Mouse (Mus musculus) urinary bladder, postnatal 10 days (tissue): ENCODE results near the gene Fxn.

Experiments used
- DNase-seq: peaks from one replicate; pipeline ENCODE4 v3.0.0; 2022; ENCODE audit warnings: low spot score

Fxn gene

DNA sequence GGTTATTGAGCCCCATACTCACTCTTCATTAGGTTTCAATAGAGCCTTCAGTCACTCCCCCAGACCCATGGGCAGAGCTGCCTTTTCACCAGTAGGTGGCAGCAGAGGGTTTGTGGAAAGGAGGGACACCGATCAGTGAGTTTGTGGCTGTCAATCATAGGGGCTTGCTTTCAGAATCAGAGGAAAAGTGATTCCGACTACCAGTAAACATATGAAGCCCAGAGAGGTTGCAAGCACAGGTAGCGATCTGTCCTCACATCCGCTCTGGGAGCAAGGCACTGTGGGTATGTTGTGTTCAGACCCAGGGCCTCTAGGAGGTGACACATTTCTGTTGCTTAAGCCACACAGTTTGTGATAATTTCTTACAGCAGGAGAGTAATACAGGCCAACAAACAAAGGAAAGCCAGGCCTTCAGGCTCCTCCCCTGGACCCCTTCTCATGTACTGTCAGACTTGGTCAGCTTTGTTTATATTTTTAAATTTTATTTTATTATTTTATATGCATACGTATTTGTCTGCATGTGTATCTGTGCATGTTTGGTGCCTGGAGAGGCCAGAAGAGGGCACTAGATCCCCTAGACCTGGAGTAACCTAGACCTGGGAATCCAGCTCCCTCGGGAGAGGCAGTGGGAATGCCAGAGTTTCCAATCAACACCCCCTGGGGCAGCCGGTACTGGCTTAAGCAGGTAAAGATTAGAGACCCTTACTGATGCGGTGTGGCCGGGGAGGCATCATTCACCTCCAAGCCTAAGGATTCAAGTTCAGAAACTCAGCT, 20.8 kb upstream of the Fxn start:
- no peak for DNase-seq

- DNase-seq: no peak
Observed at GRCm38 (mm10) chr19:24293537-24293936, 13.1 kb upstream of the Fxn start.

- no peak for DNase-seq
Observed at GRCm38 (mm10) chr19:24284187-24284586, 3.8 kb upstream of the Fxn start.

- DNase-seq: no peak
Observed at GRCm38 (mm10) chr19:24281288-24281980, 1.0 kb upstream of the Fxn start.

DNA sequence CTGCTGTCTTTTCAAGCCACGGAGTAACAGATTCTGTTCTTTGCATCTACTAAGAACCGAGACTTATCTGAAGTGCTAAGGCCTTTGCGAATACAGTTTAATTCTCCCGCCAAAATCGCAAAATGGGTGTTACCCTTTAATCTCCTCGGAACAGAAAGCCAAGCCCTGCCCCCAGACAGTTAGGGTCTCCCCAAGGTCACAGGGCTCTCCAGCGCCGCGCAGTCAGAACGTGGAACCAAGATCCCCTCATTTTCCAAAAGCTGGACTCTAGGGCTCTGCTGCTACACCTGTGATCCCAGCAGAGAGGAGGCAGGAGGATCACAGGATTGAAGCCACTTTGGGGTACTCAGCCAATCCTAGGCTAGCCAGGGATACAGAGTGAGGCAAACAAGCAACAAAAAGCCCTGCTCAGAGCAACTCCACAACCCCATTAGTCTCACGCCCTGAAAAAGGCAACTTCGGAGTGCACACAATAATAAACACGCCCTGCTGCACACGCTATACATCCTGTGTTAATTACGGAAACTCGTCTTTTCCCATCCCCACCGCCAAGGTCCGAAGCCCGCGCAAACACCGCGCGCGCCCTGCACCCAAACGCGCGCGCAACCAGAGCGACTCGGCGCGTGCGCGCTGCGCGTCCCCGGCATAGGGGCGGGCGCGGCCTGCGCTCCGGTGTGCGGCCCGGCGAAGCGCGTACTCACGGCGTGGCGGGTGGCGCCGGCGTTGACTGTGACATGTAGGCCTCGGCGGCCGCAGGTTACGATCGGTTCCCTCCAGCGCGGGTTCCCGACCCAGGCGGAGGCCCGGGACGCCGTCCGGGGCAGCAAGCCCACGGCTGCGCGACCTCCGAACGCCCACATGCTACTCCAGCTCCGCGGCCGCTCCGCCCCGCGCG, 452 bp downstream of the Fxn start:
- DNase-seq: no peak

GRCm38 (mm10) chr19:24278859-24279258, 1.5 kb downstream of the Fxn start:
- DNase-seq: no peak

DNA sequence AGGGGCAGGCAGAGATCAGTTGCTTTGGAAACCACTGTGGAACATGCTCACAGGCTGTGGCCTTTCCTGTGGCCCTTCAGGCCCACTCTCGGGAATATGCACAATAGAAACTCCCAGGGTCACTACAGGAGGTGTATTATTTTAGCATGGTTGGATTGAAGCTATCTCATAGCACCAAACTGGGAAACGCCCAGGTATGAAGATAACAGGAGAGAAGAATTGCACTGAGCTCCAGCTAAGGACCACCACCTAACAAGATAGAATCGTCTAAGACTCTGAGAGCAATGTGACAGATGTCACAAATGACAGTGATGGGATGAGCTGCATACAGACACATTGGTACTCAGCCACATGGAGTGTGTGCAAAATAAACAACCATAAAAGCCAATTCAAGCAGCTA, 6.1 kb downstream of the Fxn start:
- DNase-seq: no peak

- peak; percentile 46 for DNase-seq
Observed at GRCm38 (mm10) chr19:24271746-24272426, 8.5 kb downstream of the Fxn start.

GRCm38 (mm10) chr19:24271326-24271725, 9.1 kb downstream of the Fxn start:
- no peak for DNase-seq

- DNase-seq: no peak
Observed at GRCm38 (mm10) chr19:24268531-24268930, 11.9 kb downstream of the Fxn start.

GRCm38 (mm10) chr19:24266046-24266830, 14.2 kb downstream of the Fxn start:
- DNase-seq: no peak

DNA sequence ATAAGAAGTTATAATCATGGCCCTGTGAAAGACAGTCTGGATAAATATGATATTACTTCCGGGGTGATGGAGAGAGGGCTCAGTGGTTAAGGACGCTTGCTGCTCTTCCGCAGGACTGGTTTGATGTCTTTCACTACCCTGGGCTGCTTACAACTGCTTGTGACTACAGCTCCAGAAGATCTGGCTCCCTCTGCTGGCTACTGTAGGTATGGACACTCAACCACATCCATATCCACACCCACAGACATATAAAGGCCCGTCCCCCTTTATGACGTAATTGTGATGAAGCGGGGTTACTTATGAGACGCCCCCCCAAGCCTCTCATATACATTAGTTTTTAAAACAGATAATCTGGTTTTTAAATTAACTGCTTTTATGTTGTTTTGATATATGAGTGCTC, 15.4 kb downstream of the Fxn start:
- peak; percentile 46 for DNase-seq

GRCm38 (mm10) chr19:24262736-24263135, 17.7 kb downstream of the Fxn start:
- DNase-seq: no peak

- no peak for DNase-seq
Observed at GRCm38 (mm10) chr19:24259390-24260351, 20.7 kb downstream of the Fxn start.

DNA sequence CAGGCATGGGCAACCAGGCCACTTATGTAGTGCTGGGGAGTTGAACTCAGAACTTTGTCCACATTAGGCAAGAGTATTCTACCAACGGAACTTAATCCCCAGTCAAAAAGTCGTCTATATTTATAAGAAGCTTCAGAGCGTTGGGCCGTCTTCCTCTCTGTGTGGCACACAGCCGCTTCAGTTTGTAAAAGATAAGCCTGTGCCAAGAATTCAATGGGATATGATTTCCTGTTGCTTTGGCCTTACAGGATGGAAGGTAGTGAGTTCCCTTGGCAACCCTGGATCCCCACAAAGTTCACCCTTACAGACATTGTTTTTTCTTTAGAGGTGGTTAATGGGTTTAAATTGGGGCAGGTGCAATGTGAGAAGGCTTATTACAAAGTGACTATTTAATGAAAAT, 22.0 kb downstream of the Fxn start:
- DNase-seq: no peak

DNA sequence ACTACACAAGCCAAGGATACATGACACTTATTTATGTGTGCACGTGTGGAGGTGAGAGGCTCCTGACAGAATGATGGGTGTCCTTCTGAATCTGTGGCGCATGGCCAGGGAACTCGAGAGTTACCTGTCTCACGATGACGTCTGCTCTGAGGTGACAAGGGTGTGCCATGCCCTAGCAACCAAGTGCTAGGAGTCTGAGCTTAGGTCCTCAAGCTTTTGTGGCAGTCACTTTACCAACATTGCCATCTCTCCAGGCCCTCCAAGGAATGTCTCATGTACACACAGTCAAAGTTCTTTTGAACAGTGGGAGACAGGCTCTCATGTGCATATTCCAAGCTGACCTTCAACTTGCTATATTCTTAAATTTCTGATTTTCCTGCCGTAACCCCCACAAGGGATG, 22.4 kb downstream of the Fxn start:
- no peak for DNase-seq

DNA sequence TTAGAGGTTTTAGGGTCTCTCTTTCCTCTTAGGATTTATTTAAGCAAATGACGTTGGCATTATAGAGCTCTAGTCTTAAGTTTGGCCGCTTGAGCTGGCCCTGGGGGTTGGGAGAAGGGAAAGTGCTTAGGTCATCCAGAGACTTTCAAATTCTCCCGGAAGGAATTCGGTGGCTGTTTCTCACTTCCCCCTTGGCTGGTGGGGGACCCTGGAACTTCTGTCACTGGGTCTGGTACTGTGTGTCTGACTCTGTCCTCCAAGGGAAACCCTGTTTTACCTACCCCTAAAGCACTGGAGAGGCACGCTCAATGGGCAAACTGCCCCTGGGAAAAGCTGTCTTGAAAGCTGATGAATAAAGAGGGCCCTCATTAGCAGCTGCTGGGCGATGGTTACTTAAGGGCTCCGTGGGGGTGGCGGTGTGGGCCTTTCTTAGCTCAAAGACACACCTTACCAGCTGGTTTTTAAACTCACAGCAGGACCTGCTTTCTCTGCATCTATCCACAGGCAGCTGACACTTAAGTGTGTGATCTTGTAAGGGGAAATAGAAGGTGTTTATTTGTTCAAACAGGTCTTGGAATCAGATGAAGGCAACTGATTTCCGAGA, 26.6 kb downstream of the Fxn start:
- no peak for DNase-seq

GRCm38 (mm10) chr19:24251869-24252268, 28.5 kb downstream of the Fxn start:
- no peak for DNase-seq

DNA sequence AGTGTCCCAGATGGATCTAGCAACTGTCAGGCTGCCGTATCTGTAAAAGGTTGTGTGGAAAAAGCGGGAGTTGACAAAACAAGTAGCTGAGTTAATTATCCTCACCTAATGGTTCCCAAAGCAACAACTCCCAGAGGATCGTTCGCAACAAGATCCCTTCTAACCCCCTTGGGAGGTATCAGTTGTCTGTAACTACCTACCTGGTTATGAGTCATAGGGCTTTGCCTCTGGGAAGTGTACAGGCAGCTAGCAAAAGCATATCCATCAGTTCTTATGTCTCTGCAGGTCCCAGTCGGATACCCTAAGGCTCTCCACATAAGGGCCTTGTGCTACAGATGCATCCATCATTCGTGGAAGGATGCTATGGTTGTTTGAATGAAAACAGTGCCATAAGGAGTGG, 37.1 kb downstream of the Fxn start:
- DNase-seq: no peak
